8 mouse cellular contexts compared by ENCODE assay signal in the genomic region with DNA sequence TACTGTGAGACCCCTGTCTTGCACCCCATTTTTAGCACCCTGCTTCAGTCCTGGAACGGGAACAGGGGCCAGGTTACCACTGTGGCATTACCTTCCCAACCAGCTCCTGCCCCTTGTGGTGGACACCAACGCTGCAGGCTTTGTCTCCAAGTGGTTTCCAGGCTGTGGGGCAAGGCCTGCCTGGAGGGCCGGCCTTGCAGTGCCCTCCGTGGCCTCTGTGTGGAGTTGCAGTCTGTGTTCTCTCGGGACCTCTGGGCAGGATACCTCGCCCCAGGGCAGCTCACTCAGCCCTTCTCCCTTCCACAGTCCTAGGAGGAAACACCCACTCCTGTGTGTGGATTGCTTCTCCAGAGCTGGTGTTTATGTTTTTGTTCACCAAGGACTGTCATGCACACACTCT. TPM values are rescaled to one million over a fixed set of nuclear protein-coding genes. Genes with fewer than 3 reads are reported as not detected.
DNase-seq lines count a peak whose midpoint lies in the region; ATAC-seq and TF ChIP-seq lines count a peak whose summit lies in the region.

No protein-coding gene starts in this region.

- H3K27me3 ChIP-seq in G1E (ENCODE audit: insufficient read depth, low read length), result peaks cover 45% of the 10 kb centered on the region
- no peaks in the 10 kb centered on the region for H3K27me3 ChIP-seq in forebrain, embryonic 16.5 days (replicated peaks; ENCODE audit: control insufficient read depth, insufficient read depth, low read length)

- H3K36me3 ChIP-seq in G1E (replicated peaks), result no peaks in the 10 kb centered on the region
- H3K36me3 ChIP-seq in forebrain, embryonic 16.5 days (ENCODE audit: control insufficient read depth, insufficient read depth), result no peaks in the 10 kb centered on the region

- H3K4me2 ChIP-seq in forebrain, embryonic 16.5 days (ENCODE audit: low read length), result no peak overlapping the region

- intact Hi-C loops in heart, postnatal 25 days (cut with DNase I), result loop anchor here (1.0 to 5.0 kb wide), 2 partner anchors 127 to 180 kb away; no protein-coding TSS in a partner anchor

- 0 out of 2 replicates have a peak overlapping the region, but pooled peaks have one; percentile 24 for H3K9ac ChIP-seq in forebrain, embryonic 16.5 days (replicated peaks; ENCODE audit: low read depth, low read length)

- no peak for ATAC-seq in G1E (ENCODE audit: extremely low read depth, insufficient number of reproducible peaks, low FRiP score, poor library complexity, severe bottlenecking)
- ATAC-seq in forebrain, embryonic 16.5 days, result peak; percentile 87

- H3K4me1 ChIP-seq in G1E (ENCODE audit: insufficient read depth, low read depth, low read length), result no peaks in the 10 kb centered on the region
- H3K4me1 ChIP-seq in forebrain, embryonic 16.5 days (replicated peaks; ENCODE audit: control insufficient read depth, insufficient read depth, low read length), result peaks cover 5% of the 10 kb centered on the region; the same call in 1 of the 2 replicates

- TF ChIP-seq CTCF in G1E (IDR thresholded peaks at IDR 0.05; ENCODE audit: low read depth, low read length), result 0 out of 2 replicates have a peak, but pooled peaks have one; percentile 15

- WGBS in forebrain, embryonic 16.5 days, result under 1% methylated on average over 6 of the region's 6 CpGs
- 5% methylated on average over 6 of the region's 6 CpGs for WGBS in large intestine, adult 2 months

- H3K27ac ChIP-seq in forebrain, embryonic 16.5 days (ENCODE audit: low read length), result peak overlapping the region; percentile 36

- peak; percentile 23 for DNase-seq in G1E (ENCODE audit: low spot score)
- DNase-seq in cerebellum, adult 11 months, result peak; percentile 84
- peak; percentile 85 for DNase-seq in heart, postnatal 25 days (ENCODE audit: low spot score)
- DNase-seq in large intestine, adult 2 months (ENCODE audit: low read depth, low spot score), result peak; percentile 75
- DNase-seq in lung, adult 18-20 months, result peak; percentile 89 to 94
- DNase-seq in ovary, postnatal 14 days (ENCODE audit: low spot score), result peak; percentile 84
- peak; percentile 80 for DNase-seq in thymus, postnatal 4 days

- H3K4me3 ChIP-seq in G1E (ENCODE audit: low read depth, low read length), result no peak overlapping the region
- H3K4me3 ChIP-seq in forebrain, embryonic 16.5 days (replicated peaks; ENCODE audit: low read length), result no peak overlapping the region

- no peaks in the 10 kb centered on the region for H3K9me3 ChIP-seq in G1E (replicated peaks)
- H3K9me3 ChIP-seq in forebrain, embryonic 16.5 days (ENCODE audit: control insufficient read depth, low read length), result no peaks in the 10 kb centered on the region

RNA-seq across cellular contexts. Expression of a gene that starts 43.2 kb away (rescaled TPM):
- total RNA-seq in G1E (2014; fragmentation: Nextera tagmentation) (not detected in 2 replicates), G1E (2017) (0.49 TPM in 1 of 2 replicates, not detected in the other)
- not detected in 2 replicates for polyA plus RNA-seq in G1E (2012)
- polyA plus RNA-seq in forebrain, embryonic 16.5 days (2015; fragmentation: Nextera tagmentation; extraction: Ambion mirVana), result 0.92 and 1.1 TPM in 2 replicates
- under 1 TPM; 0.50 to 0.60 TPM for total RNA-seq in heart, postnatal 25 days (2021)
- polyA plus RNA-seq in large intestine, adult 2 months (2012; rRNA removed), result 54.9 and 65.2 TPM in 2 replicates

Comparison
In these comparisons a context has a peak if more than half of its experiments do, and no peak if none do; other contexts are left out.
1. DNase-seq: peak in every context shown above with its lines; median percentile 92 in lung, adult 18-20 months; 85 in heart, postnatal 25 days; 84 in cerebellum, adult 11 months; 84 in ovary, postnatal 14 days; 80 in thymus, postnatal 4 days; 75 in large intestine, adult 2 months; 23 in G1E.
2. RNA of a gene that starts 43.2 kb away (polyA plus RNA-seq): 54.9 to 65.2 TPM in large intestine, adult 2 months; 0.92 to 1.1 TPM in forebrain, embryonic 16.5 days and not detected in G1E; every median in the first group is over 10 times any median in the second.